Mouse (Mus musculus) hindbrain, embryonic 13.5 days (tissue): ENCODE measurements at regions not wholly inside any gene's neighbourhood (a gene's known extent, or its start where the extent isn't known, plus 50 kb on each side); places are given as distances from the start of the nearest gene placed in this dataset.

Source experiments
- ATAC-seq: fragments of 200-750 bp; cut with Nextera tagmentation; 2 replicates; pipeline ENCODE4 v1.8.0; 2017; ENCODE audit warnings: moderate TSS enrichment; ENCODE audit not compliant: low FRiP score
- H3K27ac ChIP-seq: fragments of 300-500 bp; sonication (generic); 2 replicates; pipeline ENCODE4 v1.5.1; 2015; ENCODE audit warnings: inconsistent platforms, mild to moderate bottlenecking, moderate library complexity
- H3K27me3 ChIP-seq: fragments of 300-500 bp; sonication (generic); 2 replicates; pipeline ENCODE4 v1.6.1; 2015; ENCODE audit warnings: mild to moderate bottlenecking, inconsistent platforms
- H3K36me3 ChIP-seq: fragments of 300-500 bp; sonication (generic); 2 replicates; pipeline ENCODE4 v1.6.1; 2015; ENCODE audit warnings: mild to moderate bottlenecking, inconsistent platforms
- H3K4me1 ChIP-seq: fragments of 300-500 bp; sonication (generic); replicated peaks from 2 replicates; pipeline ENCODE4 v1.6.1; 2015; ENCODE audit warnings: inconsistent platforms
- H3K4me2 ChIP-seq: fragments of 300-500 bp; sonication (generic); 2 replicates; pipeline ENCODE4 v1.6.1; 2015; ENCODE audit warnings: inconsistent platforms, mild to moderate bottlenecking, moderate library complexity
- H3K4me3 ChIP-seq: fragments of 300-500 bp; sonication (generic); 2 replicates; pipeline ENCODE4 v1.5.1; 2015; ENCODE audit warnings: mild to moderate bottlenecking, inconsistent platforms
- H3K9ac ChIP-seq: fragments of 300-500 bp; sonication (generic); 2 replicates; pipeline ENCODE4 v1.6.1; 2015; ENCODE audit warnings: mild to moderate bottlenecking, inconsistent platforms
- H3K9me3 ChIP-seq: fragments of 300-500 bp; sonication (generic); 2 replicates; pipeline ENCODE4 v1.6.1; 2016; ENCODE audit warnings: inconsistent platforms
- WGBS: fragments of 180-500 bp; shearing (Covaris S2); methylation state at CpG from one replicate; pipeline ENCODE4 v1.1.7; 2015; 5-methylcytosine and 5-hydroxymethylcytosine counted together

DNA sequence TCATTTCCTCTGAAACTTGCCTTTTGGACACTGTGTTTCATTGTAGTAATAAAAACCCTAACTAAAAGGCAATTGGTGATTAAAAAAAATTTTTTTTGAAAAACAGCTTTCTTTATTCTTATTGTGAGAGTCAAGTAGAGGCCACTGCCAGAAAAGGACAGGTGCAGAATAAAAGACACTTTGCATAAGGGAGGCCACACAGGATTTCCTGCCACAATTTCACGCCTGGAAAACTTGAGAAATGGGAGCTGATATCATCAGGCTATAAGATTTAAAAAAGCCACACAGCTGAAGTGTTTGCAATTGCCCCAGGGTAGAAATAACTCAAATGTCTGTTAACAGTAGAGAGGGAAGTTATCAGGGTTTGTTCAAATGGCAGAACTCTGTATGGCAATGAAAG lies 76.6 kb upstream of the Plxnc1 start:
- no peak for ATAC-seq
- Histone ChIP-seq H3K27me3 (no peaks in the 10 kb centered on the region), H3K4me3 (no peak overlapping the region), H3K9me3 (no peaks in the 10 kb centered on the region), H3K36me3 (no peaks in the 10 kb centered on the region), H3K27ac (no peak overlapping the region), H3K9ac (no peak overlapping the region), H3K4me2 (no peak overlapping the region), H3K4me1 (0 out of 2 replicates have a peak, but pooled peaks cover 5% of the 10 kb centered on the region)
- 76% methylated on average over 1 of the region's 1 CpGs for WGBS

DNA sequence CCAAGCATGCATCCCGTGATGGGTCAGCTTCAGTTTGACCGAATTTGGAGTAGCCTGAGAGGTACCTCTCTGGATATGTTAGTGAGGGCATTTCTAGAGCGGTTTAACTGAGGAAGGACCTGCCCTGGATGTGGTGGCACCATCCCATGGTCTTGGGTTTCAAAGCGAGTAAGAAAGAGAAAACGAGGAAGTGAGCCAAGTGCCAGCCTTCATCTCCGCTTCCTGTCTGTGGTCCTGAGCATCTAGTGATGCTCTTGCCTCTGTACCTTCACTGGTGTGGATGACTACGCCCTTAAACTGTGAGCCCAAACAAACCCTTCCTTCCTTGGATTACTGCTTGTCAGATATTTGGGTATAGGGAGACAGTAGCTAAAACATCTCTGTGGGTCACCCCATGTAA lies 72.3 kb upstream of the Plxnc1 start:
- Histone ChIP-seq H3K27me3 (no peaks in the 10 kb centered on the region), H3K9ac (no peak overlapping the region), H3K4me3 (no peak overlapping the region), H3K27ac (no peak overlapping the region), H3K4me2 (no peak overlapping the region), H3K36me3 (no peaks in the 10 kb centered on the region), H3K9me3 (no peaks in the 10 kb centered on the region), H3K4me1 (no peaks in the 10 kb centered on the region)
- 95% methylated on average over 7 of the region's 7 CpGs for WGBS
- ATAC-seq = no peak

DNA sequence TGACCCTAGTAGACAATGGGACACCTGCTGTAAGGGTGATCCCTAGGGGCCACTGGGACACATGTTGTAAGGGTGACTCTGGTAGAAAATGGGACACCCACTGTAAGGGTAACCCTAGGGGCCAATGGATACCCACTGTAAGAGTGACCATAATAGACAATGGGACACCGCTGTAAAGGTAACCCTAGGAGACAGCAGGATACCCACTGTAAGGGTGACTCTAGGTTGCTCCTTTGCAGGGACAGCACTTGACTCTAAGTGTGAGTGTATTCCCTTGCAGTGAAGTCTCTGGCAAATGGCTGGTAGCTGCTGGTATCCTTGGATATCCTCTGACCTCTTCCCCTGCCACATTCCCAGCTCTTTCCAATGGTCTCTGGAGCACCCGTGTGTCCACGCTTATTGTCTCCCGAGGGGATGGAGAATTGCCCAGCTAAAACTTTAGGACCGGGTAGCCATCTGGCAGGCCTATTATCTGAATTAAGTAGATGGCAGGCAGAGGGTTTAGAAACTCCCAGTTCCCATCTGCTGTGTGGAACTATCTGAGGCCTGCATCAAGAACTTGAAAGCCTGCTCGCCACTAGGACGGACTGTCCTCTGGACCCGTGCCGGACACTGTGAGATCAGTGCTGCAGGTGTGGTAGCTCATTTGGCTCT lies 70.8 kb upstream of the Plxnc1 start:
- WGBS = 71% methylated on average over 9 of the region's 9 CpGs
- Histone ChIP-seq H3K9ac (no peak overlapping the region), H3K27ac (no peak overlapping the region), H3K4me3 (no peak overlapping the region), H3K9me3 (no peaks in the 10 kb centered on the region), H3K4me2 (no peak overlapping the region), H3K36me3 (no peaks in the 10 kb centered on the region), H3K27me3 (no peaks in the 10 kb centered on the region), H3K4me1 (no peaks in the 10 kb centered on the region)
- ATAC-seq = no peak

DNA sequence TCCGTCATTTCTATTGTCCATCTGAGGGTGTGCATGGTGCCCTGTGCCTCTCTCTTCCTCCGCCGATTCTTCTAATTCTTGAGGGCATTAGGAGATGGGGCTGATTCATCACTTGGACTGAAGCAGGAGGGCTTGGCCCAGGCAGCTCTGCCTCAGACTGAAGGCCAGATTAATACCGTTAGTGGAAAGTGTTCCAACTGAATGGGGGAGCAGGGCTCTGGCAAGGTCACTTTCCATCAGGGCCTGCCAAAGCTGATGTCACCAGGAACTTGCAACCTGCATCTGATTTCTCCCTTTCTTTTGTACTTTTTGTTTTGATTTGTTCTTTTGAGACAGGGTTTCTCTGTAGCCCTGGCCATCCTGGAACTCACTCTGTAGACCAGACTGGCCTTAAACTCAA lies 69.3 kb upstream of the Plxnc1 start:
- no peak overlapping the region for H3K27ac ChIP-seq
- ATAC-seq = no peak
- no peak overlapping the region for H3K4me3 ChIP-seq
- no peaks in the 10 kb centered on the region for H3K9me3 ChIP-seq
- no peaks in the 10 kb centered on the region for H3K36me3 ChIP-seq
- no peaks in the 10 kb centered on the region for H3K27me3 ChIP-seq
- no peak overlapping the region for H3K4me2 ChIP-seq
- H3K4me1 ChIP-seq = no peaks in the 10 kb centered on the region
- WGBS = 86% methylated on average over 4 of the region's 4 CpGs
- no peak overlapping the region for H3K9ac ChIP-seq

DNA sequence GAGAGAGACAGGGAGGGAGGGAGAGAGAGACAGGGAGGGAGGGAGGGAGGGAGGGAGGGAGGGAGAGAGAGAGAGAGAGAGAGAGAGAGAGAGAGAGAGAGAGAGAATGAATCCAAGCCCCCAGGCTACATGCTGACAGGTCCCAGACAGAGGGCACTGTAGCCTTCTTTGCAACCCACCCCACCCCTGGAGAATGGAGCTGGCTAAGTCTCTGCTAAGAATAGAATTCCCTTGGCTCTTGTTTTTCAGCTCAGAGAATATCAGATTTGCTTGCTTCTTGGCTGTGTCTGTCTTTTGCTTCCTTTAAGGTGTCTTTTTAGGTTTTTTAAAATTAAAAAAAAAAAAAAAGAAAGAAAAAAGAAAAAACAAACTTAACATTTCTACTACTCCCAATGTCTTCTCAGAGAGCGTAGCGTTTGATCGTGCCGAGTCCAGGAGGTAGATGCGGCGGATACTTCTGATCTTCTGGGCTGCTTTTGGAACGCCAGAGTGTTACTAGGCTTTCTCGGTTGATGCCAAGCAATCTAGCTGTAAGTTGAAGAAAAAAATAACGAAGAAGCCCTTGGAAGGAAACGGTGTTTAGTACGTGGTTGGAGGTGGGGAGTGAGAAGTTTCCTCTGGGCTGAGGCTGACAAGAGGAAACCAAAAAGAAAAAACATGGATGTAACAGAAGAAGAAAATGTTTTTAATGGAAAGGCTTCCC lies 68.7 kb upstream of the Plxnc1 start:
- Histone ChIP-seq H3K9me3 (no peaks in the 10 kb centered on the region), H3K27ac (no peak overlapping the region), H3K36me3 (no peaks in the 10 kb centered on the region), H3K4me3 (no peak overlapping the region), H3K4me1 (no peaks in the 10 kb centered on the region), H3K27me3 (no peaks in the 10 kb centered on the region), H3K9ac (no peak overlapping the region), H3K4me2 (no peak overlapping the region)
- WGBS = 92% methylated on average over 11 of the region's 11 CpGs
- ATAC-seq = no peak

DNA sequence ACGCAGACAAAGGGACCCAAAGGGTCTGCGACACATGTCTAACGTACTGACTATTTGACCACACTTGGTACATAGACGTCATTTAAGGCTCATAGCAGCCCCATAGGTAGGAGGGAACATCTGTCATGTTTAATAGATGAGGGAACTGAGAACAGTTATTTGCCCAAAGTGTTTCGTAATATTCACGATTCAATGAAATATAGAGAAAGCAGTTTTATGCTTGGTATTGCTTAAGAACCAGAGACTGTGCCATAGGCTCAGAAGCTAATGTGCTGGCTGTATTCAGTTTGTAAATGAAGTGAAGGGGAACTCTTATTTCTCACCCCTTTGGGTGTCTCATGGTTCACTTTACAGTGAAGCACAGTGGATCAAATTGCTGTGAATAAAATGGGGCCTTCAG lies 65.7 kb upstream of the Plxnc1 start:
- no peak overlapping the region for H3K4me3 ChIP-seq
- whole genome bisulfite sequencing = 91% methylated on average over 6 of the region's 6 CpGs
- H3K4me1 ChIP-seq = no peaks in the 10 kb centered on the region
- H3K36me3 ChIP-seq = no peaks in the 10 kb centered on the region
- no peak overlapping the region for H3K9ac ChIP-seq
- H3K9me3 ChIP-seq = no peaks in the 10 kb centered on the region
- no peak overlapping the region for H3K4me2 ChIP-seq
- H3K27me3 ChIP-seq = no peaks in the 10 kb centered on the region
- no peak for ATAC-seq
- no peak overlapping the region for H3K27ac ChIP-seq

DNA sequence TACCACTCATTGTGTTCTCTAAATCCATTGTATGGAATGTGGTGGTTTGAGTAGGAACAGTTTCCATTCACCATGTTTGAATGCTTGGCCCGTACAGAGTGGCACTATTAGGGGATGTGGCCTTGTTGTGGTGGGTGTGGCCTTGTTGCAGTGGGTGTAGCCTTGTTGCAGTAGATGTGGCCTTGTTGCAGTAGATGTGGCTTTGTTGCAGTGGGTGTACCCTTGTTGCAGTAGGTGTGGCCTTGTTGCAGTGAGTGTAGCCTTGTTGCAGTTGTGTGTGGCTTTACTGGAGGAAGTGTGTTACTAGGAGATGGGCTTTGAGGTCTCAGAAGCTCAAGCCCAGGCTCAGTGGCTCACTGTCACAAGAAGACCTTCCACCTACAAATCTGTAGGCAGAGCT lies 64.4 kb upstream of the Plxnc1 start:
- H3K27me3 ChIP-seq = no peaks in the 10 kb centered on the region
- H3K36me3 ChIP-seq = no peaks in the 10 kb centered on the region
- no peak overlapping the region for H3K4me3 ChIP-seq
- H3K4me1 ChIP-seq = no peaks in the 10 kb centered on the region
- no peaks in the 10 kb centered on the region for H3K9me3 ChIP-seq
- H3K27ac ChIP-seq = no peak overlapping the region
- no peak for ATAC-seq
- no peak overlapping the region for H3K4me2 ChIP-seq
- 63% methylated on average over 1 of the region's 1 CpGs for WGBS
- no peak overlapping the region for H3K9ac ChIP-seq

DNA sequence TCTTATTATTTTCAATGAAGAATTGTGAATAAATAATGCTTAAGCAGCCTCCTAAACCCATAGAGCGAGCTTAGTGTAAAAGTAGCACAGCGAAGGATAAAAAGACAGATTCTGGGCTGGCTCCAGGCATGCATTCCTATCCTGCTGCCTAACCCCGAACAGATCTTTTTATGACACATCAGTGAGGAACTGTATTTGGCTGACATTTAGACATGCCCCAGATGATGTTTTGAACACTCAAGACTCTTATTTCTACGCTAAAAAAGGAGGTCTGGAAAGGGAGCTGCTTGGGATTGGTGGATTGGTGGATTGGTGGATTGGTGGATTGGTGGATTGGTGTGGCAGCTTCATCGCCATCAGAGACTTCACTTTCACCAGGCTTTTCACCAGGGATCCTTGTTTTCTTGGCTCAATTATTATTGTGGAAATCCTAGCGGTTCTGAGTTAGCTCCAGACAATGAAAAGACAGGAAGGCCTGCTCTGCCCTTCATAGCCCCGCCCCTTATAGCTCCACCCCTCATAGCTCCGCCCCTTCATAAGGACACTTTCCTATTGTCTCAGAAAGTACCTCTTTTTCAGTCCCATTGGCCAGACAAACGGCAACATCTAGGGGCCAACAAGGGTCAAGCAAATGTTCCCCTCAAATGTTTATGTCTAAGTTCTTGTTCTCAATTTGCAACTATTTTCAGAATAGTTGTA lies 59.6 kb upstream of the Plxnc1 start:
- H3K9ac ChIP-seq = no peak overlapping the region
- H3K9me3 ChIP-seq = no peaks in the 10 kb centered on the region
- no peaks in the 10 kb centered on the region for H3K27me3 ChIP-seq
- 87% methylated on average over 9 of the region's 9 CpGs for WGBS
- H3K4me3 ChIP-seq = no peak overlapping the region
- H3K36me3 ChIP-seq = no peaks in the 10 kb centered on the region
- no peak for ATAC-seq
- H3K27ac ChIP-seq = no peak overlapping the region
- no peak overlapping the region for H3K4me2 ChIP-seq
- H3K4me1 ChIP-seq = no peaks in the 10 kb centered on the region

DNA sequence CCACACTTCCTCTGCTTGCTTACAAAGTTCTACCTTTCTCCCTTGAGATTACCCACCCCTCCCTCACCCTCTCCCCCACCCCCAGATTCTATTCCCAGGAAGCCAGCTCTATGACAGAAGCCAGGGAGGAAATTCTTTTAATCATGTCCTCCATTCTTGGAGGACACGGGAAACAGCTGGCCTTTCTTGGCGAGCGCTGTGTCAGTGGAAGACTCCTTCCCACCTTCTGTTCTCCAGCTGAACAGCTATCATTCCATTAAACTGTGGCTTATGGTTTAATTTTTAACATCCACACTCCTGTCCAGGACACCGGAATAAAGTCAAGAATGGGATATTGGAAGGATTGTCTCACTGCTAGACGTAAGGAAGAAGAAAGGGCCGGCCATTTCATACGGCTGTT lies 59.0 kb upstream of the Plxnc1 start:
- Histone ChIP-seq H3K27ac (no peak overlapping the region), H3K4me3 (no peak overlapping the region), H3K4me1 (no peaks in the 10 kb centered on the region), H3K9me3 (no peaks in the 10 kb centered on the region), H3K27me3 (no peaks in the 10 kb centered on the region), H3K36me3 (no peaks in the 10 kb centered on the region), H3K9ac (no peak overlapping the region), H3K4me2 (no peak overlapping the region)
- 91% methylated on average over 7 of the region's 7 CpGs for WGBS
- ATAC-seq = no peak

DNA sequence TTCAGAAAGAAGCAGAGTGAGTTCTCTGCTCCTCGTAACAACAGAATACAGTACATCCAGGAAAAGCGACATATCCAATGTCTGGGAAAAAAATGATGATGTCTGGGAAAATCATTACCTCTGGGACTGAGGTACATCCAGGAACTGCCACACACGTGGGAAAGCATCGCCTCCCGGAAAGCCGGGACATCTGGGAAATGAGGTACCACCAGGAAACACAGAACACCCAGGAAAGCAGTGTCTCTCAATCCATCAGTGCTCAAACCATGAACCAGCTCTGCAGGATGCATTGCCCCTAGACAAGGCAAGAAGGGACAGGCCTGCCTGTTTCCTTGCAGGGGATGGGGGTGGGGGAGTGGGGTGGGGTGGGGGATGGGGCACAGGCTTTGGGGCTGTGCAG lies 57.0 kb upstream of the Plxnc1 start:
- H3K4me2 ChIP-seq = no peak overlapping the region
- 78% methylated on average over 6 of the region's 6 CpGs for WGBS
- H3K27ac ChIP-seq = no peak overlapping the region

DNA sequence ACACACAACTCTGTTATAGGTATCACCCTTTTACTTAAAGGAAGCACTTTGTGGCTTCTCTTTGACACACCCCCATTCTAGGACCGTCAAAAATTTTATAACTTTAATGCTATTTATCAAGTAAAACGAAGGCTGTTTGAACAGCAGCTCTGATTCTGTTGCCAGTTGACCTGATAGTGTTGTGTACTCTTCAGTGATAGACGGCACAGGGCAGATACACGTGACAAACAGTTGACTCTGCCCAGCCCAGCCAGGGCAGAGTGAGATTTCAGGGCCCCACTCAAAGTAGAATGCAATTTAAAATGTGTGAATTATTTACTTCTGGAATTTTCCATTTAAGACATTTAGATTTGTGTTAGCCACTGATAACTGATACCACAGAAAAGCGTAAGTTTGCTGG lies 55.1 kb upstream of the Plxnc1 start:
- 93% methylated on average over 5 of the region's 5 CpGs for WGBS
- ATAC-seq = no peak
- H3K27me3 ChIP-seq = no peaks in the 10 kb centered on the region

More for the DNA sequence above, 57.0 kb upstream of the Plxnc1 start:
- Histone ChIP-seq H3K9me3 (no peaks in the 10 kb centered on the region), H3K4me3 (no peak overlapping the region), H3K36me3 (no peaks in the 10 kb centered on the region), H3K9ac (no peak overlapping the region), H3K4me1 (no peaks in the 10 kb centered on the region), H3K27me3 (no peaks in the 10 kb centered on the region)
- no peak for ATAC-seq

More for the DNA sequence above, 55.1 kb upstream of the Plxnc1 start:
- Histone ChIP-seq H3K36me3 (no peaks in the 10 kb centered on the region), H3K4me3 (no peak overlapping the region), H3K4me1 (no peaks in the 10 kb centered on the region), H3K27ac (no peak overlapping the region), H3K4me2 (no peak overlapping the region), H3K9ac (no peak overlapping the region), H3K9me3 (no peaks in the 10 kb centered on the region)
